Mouse (Mus musculus): Measurements from ENCODE around the gene Sema3g. TPM values are rescaled to one million over a fixed set of nuclear protein-coding genes. Genes with fewer than 3 reads are reported as not detected.

Sema3g gene
- polyA plus RNA-seq, 1 experiment: 3.9 TPM

GRCm38 (mm10) chr14:31268301-31269001 is 50.8 kb downstream of the Sema3g start:
- peak; percentile 77 for DNase-seq (ENCODE audit: extremely low spot score in 1 of 2, low spot score in 1 of 2)

GRCm38 (mm10) chr14:31269456-31270100 is 51.9 kb downstream of the Sema3g start:
- peak in 1 of 2 experiments; percentile 38 for DNase-seq (ENCODE audit: extremely low spot score in 1 of 2, low spot score in 1 of 2)

- no peak for DNase-seq (ENCODE audit: extremely low spot score in 1 of 2, low spot score in 1 of 2)
Measured at GRCm38 (mm10) chr14:31271121-31271520, 53.5 kb downstream of the Sema3g start.

GRCm38 (mm10) chr14:31272164-31272563 is 54.5 kb downstream of the Sema3g start:
- peak in 1 of 2 experiments; percentile 89 for DNase-seq (ENCODE audit: extremely low spot score in 1 of 2, low spot score in 1 of 2)

Other genes starting within 250 kb of the Sema3g start
- 118 and 124 TPM in 2 replicates for gene Glt8d1, start 216.5 kb upstream of the Sema3g start, polyA plus RNA-seq (2012; rRNA removed)
- 226 and 247 TPM in 2 replicates for gene Spcs1, start 216.2 kb upstream of the Sema3g start, polyA plus RNA-seq (2012; rRNA removed)
- 18.5 and 20.4 TPM in 2 replicates for gene Pbrm1, start 198.7 kb upstream of the Sema3g start, polyA plus RNA-seq (2012; rRNA removed)
- 61.6 and 64.0 TPM in 2 replicates for gene Gnl3, start 198.7 kb upstream of the Sema3g start, polyA plus RNA-seq (2012; rRNA removed)
- 25.7 and 29.9 TPM in 2 replicates for gene Smim4, start 88.9 kb upstream of the Sema3g start, polyA plus RNA-seq (2012; rRNA removed)
- gene Nt5dc2, start 86.8 kb upstream of the Sema3g start, polyA plus RNA-seq (2012; rRNA removed): 20.2 and 21.4 TPM in 2 replicates
- gene Stab1, start 49.2 kb upstream of the Sema3g start, polyA plus RNA-seq (2012; rRNA removed): 15.5 and 19.1 TPM in 2 replicates
- 51.3 and 55.5 TPM in 2 replicates for gene Tnnc1, start 9.5 kb upstream of the Sema3g start, polyA plus RNA-seq (2012; rRNA removed)
- 343 and 370 TPM in 2 replicates for gene Nisch, start 914 bp upstream of the Sema3g start, polyA plus RNA-seq (2012; rRNA removed)
- gene Phf7, start 33.5 kb downstream of the Sema3g start, polyA plus RNA-seq (2012; rRNA removed): 4.5 and 5.9 TPM in 2 replicates
- 131 and 145 TPM in 2 replicates for gene Bap1, start 33.6 kb downstream of the Sema3g start, polyA plus RNA-seq (2012; rRNA removed)
- 4.9 and 6.1 TPM in 2 replicates for gene Dnah1, start 106.0 kb downstream of the Sema3g start, polyA plus RNA-seq (2012; rRNA removed)
- gene Capn7, start 118.8 kb downstream of the Sema3g start, polyA plus RNA-seq (2012; rRNA removed): 32.1 and 33.7 TPM in 2 replicates
- gene Sh3bp5, start 218.2 kb downstream of the Sema3g start, polyA plus RNA-seq (2012; rRNA removed): 38.4 and 44.0 TPM in 2 replicates